Mouse (Mus musculus) activated CD4-positive, CD25-positive, alpha-beta regulatory T cell, adult 9 weeks (primary cell): ENCODE measurements around the gene Chac1. TPM values are rescaled to one million over a fixed set of nuclear protein-coding genes. Genes with fewer than 3 reads are reported as not detected.

Experiments used
- polyA plus RNA-seq: library from polyadenylated mRNA; unstranded; fragments of 100-300 nt; shearing (Covaris generic); gene quantifications from one replicate; pipeline ENCODE4 v1.2.1, GENCODE M21; 2017

Chac1 gene
- polyA plus RNA-seq: 0.17 TPM

GRCm38 (mm10) chr2:119350555-119351486, at the start of gene Chac1:
Gene Chac1 (plus strand): TSS chr2:119351229.

GRCm38 (mm10) chr2:119325568-119326143, 25.4 kb upstream of the Chac1 start, which contains the start of gene Dll4:
Gene Dll4 (plus strand): TSS chr2:119325784.

Other genes starting within 250 kb of the Chac1 start
- gene Rad51, start 238.4 kb upstream of the Chac1 start, polyA plus RNA-seq: 10.9 TPM
- 26.0 TPM for gene Rmdn3, start 194.2 kb upstream of the Chac1 start, polyA plus RNA-seq
- not detected for gene Gchfr, start 183.5 kb upstream of the Chac1 start, polyA plus RNA-seq
- gene Gm14137, start 176.7 kb upstream of the Chac1 start, polyA plus RNA-seq: 0.73 TPM
- gene Zfyve19, start 142.6 kb upstream of the Chac1 start, polyA plus RNA-seq: 58.9 TPM
- gene Dnajc17, start 142.4 kb upstream of the Chac1 start, polyA plus RNA-seq: 14.4 TPM
- gene Ppp1r14d, start 121.3 kb upstream of the Chac1 start, polyA plus RNA-seq: not detected
- gene Spint1, start 113.9 kb upstream of the Chac1 start, polyA plus RNA-seq: not detected
- gene Rhov, start 80.0 kb upstream of the Chac1 start, polyA plus RNA-seq: 0.27 TPM
- gene Vps18, start 62.5 kb upstream of the Chac1 start, polyA plus RNA-seq: 17.7 TPM
- gene Dll4, start 25.4 kb upstream of the Chac1 start, polyA plus RNA-seq: 0.12 TPM
- 4.7 TPM for gene Ino80, start 126.5 kb downstream of the Chac1 start, polyA plus RNA-seq
- gene Exd1, start 196.4 kb downstream of the Chac1 start, polyA plus RNA-seq: not detected
- gene Chp1, start 196.5 kb downstream of the Chac1 start, polyA plus RNA-seq: 80.7 TPM